Mouse (Mus musculus): ENCODE results near the gene Wdr72. TPM values are rescaled to one million over a fixed set of nuclear protein-coding genes. Genes with fewer than 3 reads are reported as not detected.

Gene Wdr72
- polyA plus RNA-seq, 1 experiment from 2014 or later: 0.36 TPM

- Histone ChIP-seq H3K36me3 (no peaks in the 10 kb centered on the region), H3K9ac (replicated peaks) (no peak overlapping the region), H3K4me2 (no peak overlapping the region), H3K27ac (replicated peaks) (no peak overlapping the region), H3K9me3 (replicated peaks) (no peaks in the 10 kb centered on the region), H3K4me1 (no peaks in the 10 kb centered on the region), H3K27me3 (replicated peaks) (peaks cover 17% of the 10 kb centered on the region), H3K4me3 (replicated peaks) (no peak overlapping the region)
- peak; percentile 59; the same call in 1 of the 2 replicates for ATAC-seq (ENCODE audit: low FRiP score)
- WGBS: 8% methylated on average over 3 of the region's 3 CpGs
These were observed 31.7 kb downstream of the Wdr72 start for GRCm38 (mm10) chr9:74141864-74142263.

GRCm38 (mm10) chr9:74142705-74143104, 32.5 kb downstream of the Wdr72 start:
- no peaks in the 10 kb centered on the region for H3K36me3 ChIP-seq
- H3K9me3 ChIP-seq (replicated peaks): no peaks in the 10 kb centered on the region
- no peak overlapping the region for H3K27ac ChIP-seq (replicated peaks)
- H3K4me3 ChIP-seq (replicated peaks): no peak overlapping the region
- H3K9ac ChIP-seq (replicated peaks): no peak overlapping the region
- no peaks in the 10 kb centered on the region for H3K4me1 ChIP-seq
- no peak for ATAC-seq (ENCODE audit: low FRiP score)
- peaks cover 17% of the 10 kb centered on the region for H3K27me3 ChIP-seq (replicated peaks)
- H3K4me2 ChIP-seq: no peak overlapping the region
- 54% methylated on average over 2 of the region's 2 CpGs for WGBS

- peaks cover 20% of the 10 kb centered on the region for H3K27me3 ChIP-seq (replicated peaks)
- 93% methylated on average over 4 of the region's 4 CpGs for WGBS
- H3K9ac ChIP-seq (replicated peaks): no peak overlapping the region
- H3K4me1 ChIP-seq: no peaks in the 10 kb centered on the region
- no peak overlapping the region for H3K4me2 ChIP-seq
- H3K27ac ChIP-seq (replicated peaks): no peak overlapping the region
- H3K9me3 ChIP-seq (replicated peaks): no peaks in the 10 kb centered on the region
- no peaks in the 10 kb centered on the region for H3K36me3 ChIP-seq
- no peak overlapping the region for H3K4me3 ChIP-seq (replicated peaks)
- ATAC-seq (ENCODE audit: low FRiP score): no peak
These were observed 35.0 kb downstream of the Wdr72 start for GRCm38 (mm10) chr9:74145203-74145602.

GRCm38 (mm10) chr9:74148306-74148705, 38.1 kb downstream of the Wdr72 start:
- H3K9me3 ChIP-seq (replicated peaks): no peaks in the 10 kb centered on the region
- 29% methylated on average over 8 of the region's 8 CpGs for WGBS
- no peaks in the 10 kb centered on the region for H3K36me3 ChIP-seq
- no peak overlapping the region for H3K4me3 ChIP-seq (replicated peaks)
- no peak overlapping the region for H3K4me2 ChIP-seq
- no peaks in the 10 kb centered on the region for H3K4me1 ChIP-seq
- peaks cover 16% of the 10 kb centered on the region for H3K27me3 ChIP-seq (replicated peaks)
- no peak for ATAC-seq (ENCODE audit: low FRiP score)
- no peak overlapping the region for H3K9ac ChIP-seq (replicated peaks)
- no peak overlapping the region for H3K27ac ChIP-seq (replicated peaks)

- Histone ChIP-seq H3K4me3 (replicated peaks) (no peak overlapping the region), H3K9ac (replicated peaks) (no peak overlapping the region), H3K27me3 (replicated peaks) (peaks cover 4% of the 10 kb centered on the region; the same call in 1 of the 2 replicates), H3K4me1 (no peaks in the 10 kb centered on the region), H3K27ac (replicated peaks) (no peak overlapping the region), H3K9me3 (replicated peaks) (no peaks in the 10 kb centered on the region), H3K4me2 (no peak overlapping the region), H3K36me3 (no peaks in the 10 kb centered on the region)
- ATAC-seq (ENCODE audit: low FRiP score): no peak
- 60% methylated on average over 11 of the region's 11 CpGs for WGBS
These were observed 50.3 kb downstream of the Wdr72 start for GRCm38 (mm10) chr9:74160361-74160933.

- 94% methylated on average over 2 of the region's 2 CpGs for WGBS
- H3K36me3 ChIP-seq: no peaks in the 10 kb centered on the region
- no peaks in the 10 kb centered on the region; the same call in 1 of the 2 replicates for H3K27me3 ChIP-seq (replicated peaks)
- no peaks in the 10 kb centered on the region for H3K4me1 ChIP-seq
- no peak for ATAC-seq (ENCODE audit: low FRiP score)
- H3K27ac ChIP-seq (replicated peaks): no peak overlapping the region
- H3K9me3 ChIP-seq (replicated peaks): no peaks in the 10 kb centered on the region
- no peak overlapping the region for H3K9ac ChIP-seq (replicated peaks)
- no peak overlapping the region for H3K4me2 ChIP-seq
- no peak overlapping the region for H3K4me3 ChIP-seq (replicated peaks)
These were observed 55.5 kb downstream of the Wdr72 start for GRCm38 (mm10) chr9:74165697-74166096.

- Histone ChIP-seq H3K4me3 (replicated peaks) (no peak overlapping the region), H3K9ac (replicated peaks) (no peak overlapping the region), H3K27ac (replicated peaks) (no peak overlapping the region), H3K4me2 (no peak overlapping the region), H3K9me3 (replicated peaks) (no peaks in the 10 kb centered on the region), H3K27me3 (replicated peaks) (peaks cover 5% of the 10 kb centered on the region; the same call in 1 of the 2 replicates), H3K4me1 (no peaks in the 10 kb centered on the region), H3K36me3 (no peaks in the 10 kb centered on the region)
- WGBS: 70% methylated on average over 6 of the region's 6 CpGs
- ATAC-seq (ENCODE audit: low FRiP score): no peak
These were observed 59.7 kb downstream of the Wdr72 start for GRCm38 (mm10) chr9:74169904-74170303.

- 7% methylated on average over 16 of the region's 16 CpGs for WGBS
- H3K36me3 ChIP-seq: no peaks in the 10 kb centered on the region
- H3K4me1 ChIP-seq: peaks cover 8% of the 10 kb centered on the region
- 0 out of 2 replicates have a peak overlapping the region, but pooled peaks have one; percentile 6 for H3K4me3 ChIP-seq (replicated peaks)
- no peak overlapping the region for H3K27ac ChIP-seq (replicated peaks)
- ATAC-seq (ENCODE audit: low FRiP score): no peak; the same call in 1 of the 2 replicates
- no peak overlapping the region for H3K9ac ChIP-seq (replicated peaks)
- peaks cover 44% of the 10 kb centered on the region for H3K27me3 ChIP-seq (replicated peaks)
- peak overlapping the region; percentile 50 for H3K4me2 ChIP-seq
- no peaks in the 10 kb centered on the region for H3K9me3 ChIP-seq (replicated peaks)
These were observed 76.7 kb downstream of the Wdr72 start for GRCm38 (mm10) chr9:74186748-74187400.

- Histone ChIP-seq H3K4me1 (peaks cover 8% of the 10 kb centered on the region), H3K4me3 (replicated peaks) (no peak overlapping the region), H3K9me3 (replicated peaks) (no peaks in the 10 kb centered on the region), H3K4me2 (peak overlapping the region; percentile 50), H3K27ac (replicated peaks) (no peak overlapping the region), H3K27me3 (replicated peaks) (peaks cover 43% of the 10 kb centered on the region), H3K9ac (replicated peaks) (no peak overlapping the region), H3K36me3 (no peaks in the 10 kb centered on the region)
- WGBS: 28% methylated on average over 8 of the region's 8 CpGs
- ATAC-seq (ENCODE audit: low FRiP score): no peak
These were observed 77.4 kb downstream of the Wdr72 start for GRCm38 (mm10) chr9:74187401-74188029.

GRCm38 (mm10) chr9:74194898-74195297, 84.7 kb downstream of the Wdr72 start:
- H3K27ac ChIP-seq (replicated peaks): no peak overlapping the region
- no peak overlapping the region for H3K4me3 ChIP-seq (replicated peaks)
- H3K4me1 ChIP-seq: no peaks in the 10 kb centered on the region
- H3K9ac ChIP-seq (replicated peaks): no peak overlapping the region
- no peak overlapping the region for H3K4me2 ChIP-seq
- ATAC-seq (ENCODE audit: low FRiP score): no peak
- no peaks in the 10 kb centered on the region for H3K36me3 ChIP-seq
- WGBS: 81% methylated on average over 2 of the region's 2 CpGs
- H3K27me3 ChIP-seq (replicated peaks): peaks cover 46% of the 10 kb centered on the region
- no peaks in the 10 kb centered on the region for H3K9me3 ChIP-seq (replicated peaks)

GRCm38 (mm10) chr9:74228272-74228671, 118.1 kb downstream of the Wdr72 start:
- ATAC-seq (ENCODE audit: low FRiP score): no peak
- 82% methylated on average over 6 of the region's 6 CpGs for WGBS

GRCm38 (mm10) chr9:74241292-74241691, 131.1 kb downstream of the Wdr72 start:
- Histone ChIP-seq H3K4me2 (no peak overlapping the region), H3K4me3 (replicated peaks) (no peak overlapping the region), H3K9me3 (replicated peaks) (no peaks in the 10 kb centered on the region), H3K36me3 (no peaks in the 10 kb centered on the region), H3K9ac (replicated peaks) (no peak overlapping the region), H3K27ac (replicated peaks) (no peak overlapping the region), H3K4me1 (no peaks in the 10 kb centered on the region), H3K27me3 (replicated peaks) (no peaks in the 10 kb centered on the region)
- WGBS: 79% methylated on average over 5 of the region's 5 CpGs
- ATAC-seq (ENCODE audit: low FRiP score): no peak

More at GRCm38 (mm10) chr9:74228272-74228671, 118.1 kb downstream of the Wdr72 start:
- no peak overlapping the region for H3K9ac ChIP-seq (replicated peaks)
- no peaks in the 10 kb centered on the region for H3K27me3 ChIP-seq (replicated peaks)
- H3K36me3 ChIP-seq: no peaks in the 10 kb centered on the region
- 0 out of 2 replicates have a peak, but pooled peaks cover 2% of the 10 kb centered on the region for H3K4me1 ChIP-seq
- no peak overlapping the region for H3K4me3 ChIP-seq (replicated peaks)
- no peaks in the 10 kb centered on the region for H3K9me3 ChIP-seq (replicated peaks)
- H3K27ac ChIP-seq (replicated peaks): no peak overlapping the region
- no peak overlapping the region for H3K4me2 ChIP-seq
